Mouse (Mus musculus): ENCODE results near the gene Slc8b1.

DNA sequence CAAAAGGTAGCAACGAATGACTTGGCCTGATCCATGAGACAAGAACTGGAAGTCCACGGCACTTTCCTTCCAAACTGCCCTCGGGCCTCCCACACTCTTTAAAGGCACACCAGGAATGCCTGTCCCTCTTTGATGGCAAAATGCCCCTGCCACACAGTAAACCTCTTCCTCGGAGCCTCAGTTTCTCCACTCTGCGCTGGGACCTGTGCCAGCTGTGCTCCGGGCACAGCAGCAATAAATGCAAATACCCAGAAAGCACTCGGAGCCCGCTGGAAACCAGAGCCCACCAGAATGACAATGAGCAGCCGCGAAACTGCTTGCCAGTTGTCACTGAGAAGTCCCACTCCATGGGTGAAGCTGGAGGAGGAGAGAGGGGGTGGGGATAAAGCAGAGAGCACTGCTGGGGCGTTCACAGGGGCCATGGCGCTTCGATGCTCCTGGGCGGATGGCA is 56.8 kb downstream of the Slc8b1 start:
- TF ChIP-seq TCF3 (IDR thresholded peaks at IDR 0.05; ENCODE audit: insufficient read length, low read depth) (no peak), POLR2A (IDR thresholded peaks at IDR 0.05; ENCODE audit: insufficient read length, low read depth) (no peak)
